Mouse (Mus musculus): ENCODE results near the gene Oaz1.
"Not testable (repeated sequence)": the region's sequence is repeated elsewhere in the genome, so short reads cannot be mapped to it uniquely, and the experiment has no call there.

Oaz1 gene

DNA sequence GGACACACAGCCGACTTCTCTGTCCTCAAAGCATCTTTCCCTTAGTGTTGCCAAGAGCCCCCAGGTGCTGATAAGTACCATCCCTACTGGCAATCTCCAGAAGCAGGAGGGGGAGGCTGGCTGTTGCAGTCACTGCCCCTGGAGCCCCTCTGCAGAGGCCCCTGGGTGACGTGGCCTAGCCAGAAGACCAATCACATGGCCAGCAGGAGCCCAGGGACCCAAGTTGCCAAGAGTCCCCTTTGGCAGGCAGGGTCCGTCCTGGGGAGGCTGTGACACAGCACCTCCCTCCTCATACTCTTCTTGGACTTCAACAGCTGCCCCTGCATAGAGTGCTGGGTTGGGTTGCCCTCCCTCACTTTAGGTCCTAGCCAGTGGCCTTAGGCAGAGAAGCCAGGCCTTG, 23.5 kb upstream of the Oaz1 start:
- DNase-seq: no peak

DNA sequence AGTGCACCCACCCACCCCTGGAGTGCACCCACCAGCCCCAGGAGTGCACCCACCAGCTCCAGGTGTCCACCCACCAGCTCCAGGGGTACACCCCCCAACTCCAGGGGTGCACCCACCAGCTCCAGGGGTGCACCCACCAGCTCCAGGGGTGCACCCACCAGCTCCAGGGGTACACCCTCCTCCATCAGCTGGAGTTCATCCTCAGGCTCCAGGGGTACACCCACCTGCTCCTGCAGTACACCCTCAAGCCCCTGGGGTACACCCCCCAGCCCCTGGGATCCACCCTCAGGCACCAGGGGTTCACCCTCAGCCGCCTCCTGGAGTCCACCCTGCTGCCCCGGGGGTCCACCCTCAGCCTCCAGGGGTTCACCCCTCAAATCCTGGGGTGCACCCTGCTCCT, 22.1 kb upstream of the Oaz1 start:
- DNase-seq: no peak

DNA sequence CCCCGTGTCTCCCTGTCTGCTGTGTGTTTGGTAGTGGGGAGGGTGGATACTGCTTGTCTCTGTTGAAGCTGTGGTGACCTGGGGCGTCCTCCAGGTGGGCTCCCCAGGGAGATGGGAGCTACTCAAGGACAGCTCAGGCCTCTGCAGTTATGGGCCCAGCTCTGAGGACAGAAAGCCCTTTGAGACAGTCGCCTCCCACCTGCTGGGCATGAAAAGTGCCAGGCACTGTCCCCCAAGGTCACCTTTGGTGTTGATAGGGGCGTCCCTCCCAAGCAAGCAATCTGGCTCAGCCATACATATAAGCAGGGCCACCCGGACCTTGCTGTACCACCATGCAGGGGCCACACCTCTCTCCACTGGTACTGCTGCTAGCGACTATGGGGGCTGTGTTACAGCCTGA, 21.5 kb upstream of the Oaz1 start, which contains the start of gene Amh:
Gene Amh (plus strand): TSS at position 328 of the 400 bp plus-strand sequence.
- DNase-seq: no peak

DNA sequence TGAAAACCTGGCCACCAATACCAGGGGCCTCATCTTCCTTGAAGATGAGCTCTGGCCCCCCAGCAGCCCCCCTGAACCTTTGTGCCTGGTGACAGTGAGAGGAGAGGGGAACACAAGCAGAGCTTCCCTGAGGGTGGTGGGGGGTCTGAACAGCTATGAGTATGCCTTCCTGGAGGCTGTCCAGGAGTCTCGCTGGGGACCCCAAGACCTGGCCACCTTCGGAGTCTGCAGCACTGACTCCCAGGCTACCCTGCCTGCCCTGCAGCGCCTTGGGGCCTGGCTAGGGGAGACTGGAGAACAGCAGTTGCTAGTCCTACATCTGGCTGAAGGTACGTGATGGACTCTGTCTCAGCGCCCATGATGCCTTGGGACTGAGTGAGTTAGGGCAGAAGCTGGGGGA, 21.1 kb upstream of the Oaz1 start:
- no peak for DNase-seq

DNA sequence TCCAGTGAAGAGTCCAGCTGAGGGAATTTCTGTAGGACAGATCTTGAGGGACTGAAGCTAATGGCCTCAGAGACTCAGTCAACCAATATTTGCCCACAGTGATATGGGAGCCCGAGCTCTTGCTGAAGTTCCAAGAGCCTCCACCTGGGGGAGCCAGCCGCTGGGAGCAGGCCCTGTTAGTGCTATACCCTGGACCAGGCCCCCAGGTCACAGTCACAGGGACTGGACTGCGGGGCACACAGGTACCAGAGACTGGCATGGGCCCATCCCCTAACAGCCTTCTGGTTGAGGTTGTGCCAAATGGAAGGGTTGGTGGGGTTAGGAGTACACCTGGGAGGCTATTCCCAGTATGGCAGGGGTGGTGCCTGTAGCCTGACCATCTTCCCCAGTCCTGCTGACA, 20.5 kb upstream of the Oaz1 start:
- DNase-seq: peak; percentile 79

DNA sequence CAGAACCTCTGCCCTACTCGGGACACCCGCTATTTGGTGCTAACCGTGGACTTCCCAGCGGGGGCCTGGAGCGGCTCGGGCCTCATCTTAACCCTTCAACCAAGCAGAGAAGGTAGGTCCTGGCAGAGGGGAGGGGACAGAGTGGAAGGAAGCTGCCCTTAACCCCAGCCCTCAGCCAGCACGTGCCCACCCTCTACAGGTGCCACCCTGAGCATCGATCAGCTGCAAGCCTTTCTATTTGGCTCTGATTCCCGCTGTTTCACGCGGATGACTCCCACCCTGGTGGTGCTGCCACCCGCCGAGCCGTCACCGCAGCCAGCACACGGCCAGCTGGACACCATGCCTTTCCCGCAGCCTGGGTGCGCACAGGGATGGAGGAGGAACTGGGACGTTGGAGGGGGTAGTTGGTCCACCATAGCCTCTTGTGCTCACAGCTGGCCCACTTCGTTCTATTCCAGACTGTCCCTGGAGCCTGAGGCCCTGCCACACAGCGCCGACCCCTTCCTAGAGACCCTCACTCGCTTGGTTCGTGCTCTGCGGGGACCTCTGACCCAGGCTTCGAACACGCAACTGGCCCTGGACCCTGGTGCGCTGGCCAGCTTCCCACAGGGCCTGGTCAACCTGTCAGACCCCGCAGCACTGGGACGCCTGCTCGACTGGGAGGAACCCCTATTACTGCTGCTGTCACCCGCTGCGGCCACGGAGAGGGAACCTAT, 20.0 kb upstream of the Oaz1 start:
- DNase-seq: no peak

DNA sequence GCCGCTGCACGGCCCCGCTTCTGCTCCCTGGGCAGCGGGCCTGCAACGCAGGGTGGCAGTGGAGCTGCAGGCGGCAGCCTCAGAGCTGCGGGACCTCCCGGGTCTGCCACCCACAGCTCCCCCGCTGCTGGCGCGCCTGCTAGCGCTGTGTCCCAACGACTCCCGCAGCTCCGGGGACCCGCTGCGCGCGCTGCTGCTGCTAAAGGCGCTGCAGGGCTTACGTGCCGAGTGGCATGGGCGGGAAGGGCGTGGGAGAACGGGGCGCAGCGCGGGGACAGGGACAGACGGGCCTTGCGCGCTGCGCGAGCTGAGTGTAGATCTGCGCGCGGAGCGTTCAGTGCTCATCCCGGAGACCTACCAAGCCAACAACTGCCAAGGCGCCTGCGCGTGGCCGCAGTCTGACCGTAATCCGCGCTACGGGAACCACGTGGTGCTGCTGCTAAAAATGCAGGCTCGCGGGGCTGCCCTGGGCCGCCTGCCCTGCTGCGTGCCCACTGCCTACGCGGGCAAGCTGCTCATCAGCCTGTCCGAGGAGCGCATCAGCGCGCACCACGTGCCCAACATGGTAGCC, 19.3 kb upstream of the Oaz1 start:
- peak; percentile 88 for DNase-seq

DNA sequence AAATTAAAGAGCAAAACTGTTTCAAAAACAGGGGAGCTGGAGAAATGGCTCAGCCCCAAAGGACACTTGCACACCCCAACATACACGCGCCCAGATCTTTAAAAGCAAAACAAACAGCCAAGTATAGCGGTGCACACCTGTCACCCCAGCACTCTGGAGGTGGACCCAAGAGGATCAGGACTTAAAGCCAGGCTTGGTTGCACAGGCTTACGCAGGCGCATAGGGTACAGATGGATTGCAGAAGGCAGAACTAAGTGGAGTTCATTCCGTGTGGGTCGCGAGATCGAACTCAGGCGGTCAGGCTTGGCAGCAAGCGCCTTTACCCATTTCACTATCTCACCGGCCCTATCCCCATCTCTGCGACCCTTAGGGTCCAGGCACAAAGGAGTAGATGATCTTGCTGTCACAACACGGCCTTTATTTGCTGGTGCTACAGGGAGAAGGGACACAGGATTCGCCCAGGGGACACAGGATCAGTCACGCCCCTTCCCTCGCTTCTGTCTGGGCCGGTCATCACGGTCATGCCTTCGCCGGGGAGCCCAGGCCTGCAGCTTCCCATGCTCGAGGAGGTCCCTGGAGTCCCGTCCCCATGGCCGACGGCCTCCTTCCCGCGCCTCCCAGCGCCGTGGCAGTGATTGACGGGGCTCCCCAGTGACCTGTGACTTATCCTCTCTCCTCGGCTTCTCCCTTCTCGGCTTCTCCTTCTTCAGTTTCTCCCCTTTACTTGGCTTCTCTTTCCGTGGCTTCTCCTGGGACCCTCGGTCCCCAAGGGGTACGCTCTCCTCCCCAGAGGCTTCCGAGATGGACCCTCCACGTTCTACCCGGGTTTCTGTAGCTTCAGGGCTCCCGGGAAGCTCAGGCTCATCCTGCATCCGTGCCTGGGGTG, 18.1 kb upstream of the Oaz1 start:
- DNase-seq: peak; percentile 44

DNA sequence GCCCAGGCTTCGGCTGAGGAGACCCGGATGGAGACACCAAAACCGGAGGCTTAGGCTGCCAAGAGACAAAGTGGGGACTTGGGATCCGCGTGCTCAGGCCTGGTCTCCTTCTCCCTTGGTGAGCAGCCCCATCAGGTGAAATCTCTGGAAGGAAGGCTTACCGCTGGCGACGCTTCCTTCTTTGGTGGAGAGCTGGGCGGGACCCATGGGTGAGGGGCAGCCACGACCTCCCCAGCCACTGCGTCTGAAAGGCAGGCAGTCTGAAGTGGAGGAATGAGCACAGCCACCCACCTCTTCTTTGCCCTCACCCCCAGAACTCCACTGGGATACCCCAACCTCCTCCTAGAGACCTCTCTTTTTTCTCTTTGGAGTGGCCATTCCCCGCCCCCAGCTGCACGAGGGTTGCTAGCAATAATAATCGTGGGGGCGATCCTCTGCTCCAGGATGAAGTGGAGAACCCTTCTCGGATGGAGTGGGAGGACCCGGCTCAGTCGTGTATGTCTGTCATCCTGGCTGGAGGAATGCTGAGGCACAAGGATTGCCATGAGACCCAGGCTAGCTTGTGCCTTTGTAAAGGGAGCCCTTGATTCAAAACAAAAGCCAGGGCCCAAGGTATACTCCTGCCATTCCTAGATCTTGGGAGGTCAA, 17.3 kb upstream of the Oaz1 start:
- DNase-seq: peak; percentile 41

DNA sequence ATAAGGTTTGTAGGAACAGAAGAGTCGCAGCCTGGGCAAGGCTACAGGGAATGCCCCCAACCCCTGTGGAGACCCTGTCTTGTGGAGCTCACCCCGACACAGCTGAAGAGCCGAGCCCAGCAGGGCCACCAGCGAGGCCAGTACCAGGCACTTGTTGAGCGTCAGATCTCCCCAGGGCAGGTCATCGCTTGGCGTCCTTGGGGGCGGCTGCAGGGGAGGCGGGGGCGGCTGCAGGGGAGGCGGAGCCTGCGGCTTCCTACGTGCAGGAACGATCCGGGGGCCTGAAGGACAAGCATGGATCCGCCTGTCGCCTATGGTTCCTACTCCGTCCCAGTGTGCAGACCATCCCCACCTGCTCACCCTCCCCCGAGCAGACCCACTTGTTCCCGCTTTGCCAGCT, 16.4 kb upstream of the Oaz1 start:
- no peak for DNase-seq

DNA sequence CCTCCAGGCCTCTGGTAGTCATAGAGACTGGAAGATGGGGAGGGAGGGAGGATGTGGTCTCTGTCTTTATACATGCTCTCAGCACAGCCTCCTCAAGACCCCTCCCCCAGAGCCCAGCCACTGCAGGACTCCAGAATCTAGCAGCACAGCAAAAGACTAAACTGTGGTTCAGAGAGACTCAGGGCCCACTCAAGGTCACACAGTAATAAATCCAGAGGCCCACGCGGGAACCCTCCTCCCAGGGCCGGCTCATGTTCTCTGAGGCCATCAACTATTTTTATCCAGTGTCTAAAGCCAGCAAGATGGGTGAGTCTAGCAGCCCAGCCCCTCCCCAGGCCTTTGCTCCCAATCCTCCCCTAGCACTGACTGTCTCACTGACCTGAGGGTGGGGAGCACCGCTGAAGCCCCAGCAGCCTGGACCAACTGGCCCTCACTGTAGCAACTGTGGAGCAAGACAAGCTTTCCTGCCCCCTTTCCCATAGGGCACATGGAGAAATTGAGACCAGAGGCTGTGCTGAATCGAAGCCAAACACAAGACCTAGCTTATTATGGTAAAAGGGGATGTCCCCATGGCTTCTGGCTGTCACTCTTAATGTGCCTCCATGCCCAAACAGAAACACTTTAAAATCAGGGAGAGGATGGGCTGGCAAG, 13.9 kb upstream of the Oaz1 start:
- no peak for DNase-seq

DNA sequence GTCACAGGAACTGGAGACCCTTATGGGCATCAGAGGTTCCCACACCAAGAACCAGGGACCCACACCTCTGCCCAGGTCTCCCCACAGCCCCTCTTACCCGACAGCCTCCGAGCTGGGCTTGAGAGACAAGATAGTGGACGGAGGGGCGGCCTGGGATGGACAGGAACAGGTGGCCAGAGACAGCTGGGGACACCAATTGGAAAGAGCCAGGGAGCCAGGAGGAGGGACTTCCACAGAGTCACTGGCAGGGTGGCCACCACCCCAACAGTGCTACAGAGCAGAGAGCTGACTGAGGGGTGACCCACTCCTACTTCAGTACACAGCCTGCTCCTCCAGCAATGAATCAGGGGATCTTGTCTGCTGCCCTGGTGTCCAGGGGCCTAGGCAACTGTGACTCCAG, 13.1 kb upstream of the Oaz1 start, which contains the start of gene Jsrp1:
Gene Jsrp1 (minus strand): TSS at position 133 of the 400 bp plus-strand sequence.
- no peak for DNase-seq

DNA sequence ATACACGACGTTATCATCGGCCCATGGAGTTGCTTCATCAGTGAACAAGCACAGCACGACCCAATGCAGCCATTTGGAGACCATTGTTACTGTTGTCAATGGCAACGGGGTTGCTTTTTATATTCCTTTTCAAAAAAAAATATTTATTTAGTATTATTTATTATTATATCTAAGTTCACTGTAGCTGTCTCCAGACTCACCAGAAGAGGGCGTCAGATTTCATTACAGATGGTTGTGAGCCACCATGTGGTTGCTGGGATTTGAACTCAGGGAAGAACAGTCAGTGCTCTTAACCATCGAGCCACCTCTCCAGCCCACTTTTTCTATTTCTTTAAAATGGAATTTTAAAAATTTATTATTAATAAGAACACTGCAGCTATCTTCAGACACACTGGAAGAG, 11.7 kb upstream of the Oaz1 start:
- no peak for DNase-seq

DNA sequence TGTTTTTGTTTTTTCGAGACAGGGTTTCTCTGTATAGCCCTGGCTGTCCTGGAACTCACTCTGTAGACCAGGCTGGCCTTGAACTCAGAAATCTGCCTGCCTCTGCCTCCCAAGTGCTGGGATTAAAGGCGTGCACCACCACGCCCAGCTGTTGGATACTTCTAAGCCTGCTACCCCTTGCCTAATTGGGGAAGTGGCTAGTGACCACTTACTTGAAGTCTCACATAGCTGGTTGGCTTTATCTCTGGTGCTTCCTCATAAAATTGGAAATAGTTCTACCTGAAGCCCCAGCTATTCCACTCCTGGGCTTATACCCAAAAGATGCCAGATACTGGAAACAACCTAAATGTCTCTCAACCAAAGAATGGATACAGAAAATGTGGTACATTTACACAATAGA, 10.2 kb upstream of the Oaz1 start:
- DNase-seq: not testable (repeated sequence)

DNA sequence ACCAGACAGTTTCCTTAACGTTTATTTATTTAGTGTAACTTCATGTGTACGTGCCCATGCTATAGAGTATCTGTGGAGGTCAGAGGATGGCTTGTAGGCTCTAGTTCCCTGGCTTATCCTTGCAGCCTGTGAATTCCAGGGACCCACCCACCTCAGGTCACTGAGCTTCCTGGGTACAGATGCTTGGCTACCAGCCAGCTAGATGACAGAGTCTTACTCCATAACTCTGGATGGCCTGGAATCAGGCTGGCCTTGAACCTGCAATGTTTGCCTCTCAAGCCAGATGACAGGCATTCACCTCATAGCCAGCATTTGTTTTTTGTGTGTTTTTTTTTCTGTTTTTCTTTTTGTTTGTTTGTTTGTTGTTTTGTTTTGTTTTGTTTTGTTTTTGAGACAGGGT, 9.3 kb upstream of the Oaz1 start:
- DNase-seq: no peak

DNA sequence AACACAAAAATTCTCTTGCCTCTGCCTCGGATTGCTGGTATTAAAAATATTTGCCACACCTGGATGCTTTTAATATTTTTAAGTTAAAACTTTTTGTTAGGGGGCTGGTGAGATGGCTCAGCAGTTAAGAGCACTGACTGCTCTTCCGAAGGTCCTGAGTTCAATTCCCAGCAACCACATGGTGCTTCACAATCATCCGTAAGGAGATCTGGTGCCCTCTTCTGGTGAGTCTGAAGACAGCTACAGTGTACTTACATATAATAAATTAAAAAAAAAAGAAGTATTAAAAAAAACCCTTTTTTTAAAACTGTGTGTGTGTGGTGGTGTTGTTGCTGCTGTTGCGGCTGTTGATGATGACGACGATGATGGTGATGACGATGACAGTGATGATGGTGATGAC, 8.5 kb upstream of the Oaz1 start:
- DNase-seq: not testable (repeated sequence)

DNA sequence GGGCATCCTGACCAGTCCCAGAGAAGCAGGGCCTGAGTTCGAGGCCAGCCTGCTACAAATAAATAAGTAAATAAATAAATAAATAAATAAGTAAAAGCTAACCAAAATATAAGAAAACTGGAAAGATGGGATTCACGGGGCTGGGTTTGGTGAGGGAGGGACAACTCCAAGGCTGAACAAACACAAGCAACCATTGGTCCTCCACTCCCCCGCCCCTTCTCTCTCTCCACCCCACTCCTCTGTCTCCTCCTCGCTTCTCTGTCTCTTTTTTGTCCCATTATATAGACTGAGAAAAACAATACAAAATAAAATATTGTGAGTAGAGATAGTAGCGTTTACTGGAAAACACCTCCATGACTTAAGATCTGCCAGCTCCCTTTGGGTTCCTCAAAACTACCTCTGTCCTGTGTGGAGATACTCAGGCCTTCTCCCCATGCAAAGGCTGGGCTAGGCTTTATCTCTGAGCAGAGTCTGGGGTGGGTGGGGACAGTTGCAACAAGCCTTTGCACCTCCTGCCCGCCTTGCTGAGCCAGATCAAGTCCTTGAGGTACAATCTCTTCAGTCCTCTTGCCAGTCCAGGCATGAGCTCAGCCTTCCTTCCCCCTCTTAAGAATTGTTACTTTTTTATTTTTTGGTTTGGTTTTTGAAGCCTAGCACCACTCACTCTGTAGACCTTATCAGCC, 7.7 kb upstream of the Oaz1 start:
- no peak for DNase-seq

DNA sequence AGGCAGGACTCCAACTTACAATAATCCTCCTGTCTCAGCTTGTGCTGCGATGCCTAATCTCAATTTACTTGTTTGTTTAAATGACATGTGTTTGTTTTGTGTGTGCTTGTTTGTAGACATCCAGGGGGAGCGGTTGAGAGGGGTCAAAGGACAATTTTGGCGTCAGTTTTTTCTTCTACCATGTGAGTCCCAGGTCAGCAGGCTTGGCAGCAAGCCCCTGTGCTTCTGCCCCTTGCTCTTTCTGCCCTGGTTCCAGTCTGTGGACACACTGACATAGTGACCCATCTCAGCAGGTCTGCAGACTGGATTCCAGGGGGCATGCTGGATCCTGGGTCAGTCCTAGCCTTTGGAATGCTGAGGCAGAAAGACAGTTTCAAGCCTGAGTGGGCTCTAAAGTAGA, 7.0 kb upstream of the Oaz1 start:
- no peak for DNase-seq

DNA sequence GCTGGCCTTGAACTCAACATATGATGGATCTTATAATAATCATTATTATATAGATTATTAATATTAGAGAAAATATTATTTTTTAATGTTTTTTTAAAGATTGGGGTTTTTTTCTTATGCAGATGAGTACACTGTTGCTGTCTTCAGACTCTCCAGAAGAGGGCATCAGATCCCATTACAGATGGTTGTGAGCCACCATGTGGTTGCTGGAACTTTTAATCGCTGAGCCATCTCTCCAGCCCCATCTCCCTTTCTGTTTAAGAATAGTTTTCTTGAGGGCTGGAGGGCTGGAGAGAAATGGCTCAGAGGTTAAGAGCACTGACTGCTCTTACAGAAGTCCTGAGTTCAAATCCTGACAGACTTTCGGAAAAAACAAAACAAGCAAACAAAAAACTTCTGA, 4.5 kb upstream of the Oaz1 start:
- peak; percentile 47 for DNase-seq

DNA sequence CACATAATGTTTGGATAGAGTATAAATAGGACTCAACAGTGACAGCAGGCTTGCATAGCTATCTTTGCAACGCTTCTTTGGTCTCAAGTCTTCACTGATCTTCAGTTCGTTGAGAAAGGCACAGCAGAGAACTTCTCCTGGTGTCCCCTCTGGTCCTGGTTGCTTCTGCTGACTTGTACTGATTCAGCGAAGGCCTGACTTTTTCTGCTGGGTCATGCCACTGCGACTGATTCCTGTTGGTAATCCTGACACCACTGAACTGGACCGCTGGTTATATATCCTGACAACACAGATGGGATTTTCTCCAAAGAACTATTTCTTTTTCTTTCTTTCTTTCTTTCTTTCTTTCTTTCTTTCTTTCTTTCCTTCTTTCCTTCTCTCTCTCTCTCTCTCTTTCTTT, 3.9 kb upstream of the Oaz1 start:
- no peak for DNase-seq

DNA sequence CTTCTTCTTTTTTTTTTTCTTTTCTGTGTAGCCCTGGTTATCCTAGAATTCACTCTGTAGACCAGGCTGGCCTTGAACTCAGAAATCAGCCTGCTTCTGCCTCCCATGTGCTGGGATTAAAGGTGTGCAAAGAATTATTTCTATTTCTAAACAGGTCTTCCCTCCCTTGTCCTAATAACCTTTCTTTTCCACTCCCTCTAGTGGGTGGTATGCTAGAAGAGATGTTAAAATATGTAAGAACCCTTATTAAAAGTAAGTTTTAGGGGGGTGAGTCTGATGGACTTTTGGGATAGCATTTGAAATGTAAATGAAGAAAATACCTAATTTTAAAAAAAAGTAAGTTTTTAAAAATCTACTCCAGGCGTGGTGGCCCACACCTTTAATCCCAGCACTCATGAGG, 3.1 kb upstream of the Oaz1 start:
- DNase-seq: no peak
